In the genomic region with DNA sequence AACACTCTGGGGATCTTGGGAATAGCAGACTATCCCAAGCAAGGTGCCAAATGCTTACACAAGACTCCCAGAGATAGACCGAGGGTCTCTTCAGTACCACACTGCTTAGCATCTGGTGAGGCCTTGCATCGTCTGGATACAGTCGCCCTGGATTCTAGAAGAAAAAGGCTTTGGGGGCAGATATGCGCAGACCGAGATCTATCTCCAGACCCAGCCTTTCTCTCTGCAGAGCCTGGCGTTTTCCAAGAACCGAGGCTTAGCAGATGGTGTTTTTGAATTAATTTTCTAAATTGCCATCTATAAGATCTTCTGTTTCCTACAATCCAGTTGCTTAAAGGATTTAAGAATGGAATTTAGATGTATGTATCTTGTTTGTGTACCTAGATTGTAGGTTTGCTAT, we compare ENCODE assay signal across 30 mouse cellular contexts.
A peak's percentile ranks its signal among the peaks of the same experiment; 100 is the strongest.
DNase-seq lines count a peak whose midpoint lies in the region; ATAC-seq and TF ChIP-seq lines count a peak whose summit lies in the region.
"Had no signal": no experiment of that assay in that cellular context is flagged by ENCODE, and none has a peak within 500 bp of the region (broad histone marks: within the 10 kb centered on the region; RNA-seq: fewer than 3 reads in every experiment).

No protein-coding gene starts in this region.

- no peak overlapping the region for H3K9ac ChIP-seq in forebrain, embryonic 14.5 days (ENCODE audit: low read length)
- no peak overlapping the region for H3K9ac ChIP-seq in forebrain, postnatal 0 days
- no peak overlapping the region for H3K9ac ChIP-seq in forebrain, embryonic 12.5 days
- H3K9ac ChIP-seq: embryonic facial prominence, embryonic 13.5 days; heart, embryonic 13.5 days; hindbrain, embryonic 14.5 days had no signal

- no peaks in the 10 kb centered on the region for H3K27me3 ChIP-seq in forebrain, embryonic 14.5 days (replicated peaks; ENCODE audit: control insufficient read depth, insufficient read depth, low read length)
- H3K27me3 ChIP-seq in forebrain, embryonic 10.5 days (ENCODE audit: poor library complexity, severe bottlenecking) = peaks cover 57% of the 10 kb centered on the region
- no peaks in the 10 kb centered on the region for H3K27me3 ChIP-seq in forebrain, postnatal 0 days (ENCODE audit: insufficient read depth, low read length)
- peaks cover 22% of the 10 kb centered on the region for H3K27me3 ChIP-seq in forebrain, embryonic 12.5 days
- H3K27me3 ChIP-seq: embryonic facial prominence, embryonic 13.5 days; heart, embryonic 13.5 days had no signal

- no peaks in the 10 kb centered on the region for H3K9me3 ChIP-seq in forebrain, embryonic 14.5 days (replicated peaks; ENCODE audit: control insufficient read depth, low read length)
- H3K9me3 ChIP-seq in forebrain, embryonic 10.5 days = no peaks in the 10 kb centered on the region
- H3K9me3 ChIP-seq in forebrain, postnatal 0 days (ENCODE audit: low read length) = no peaks in the 10 kb centered on the region
- H3K9me3 ChIP-seq in forebrain, embryonic 12.5 days = no peaks in the 10 kb centered on the region
- H3K9me3 ChIP-seq: embryonic facial prominence, embryonic 10.5 days; embryonic facial prominence, embryonic 13.5 days; heart, embryonic 13.5 days had no signal

- no peak overlapping the region for H3K4me3 ChIP-seq in forebrain, embryonic 14.5 days (ENCODE audit: low read depth, low read length)
- H3K4me3 ChIP-seq in forebrain, embryonic 10.5 days = no peak overlapping the region
- no peak overlapping the region for H3K4me3 ChIP-seq in forebrain, postnatal 0 days (ENCODE audit: low read depth, low read length)
- no peak overlapping the region for H3K4me3 ChIP-seq in forebrain, embryonic 12.5 days (replicated peaks)
- H3K4me3 ChIP-seq in left cerebral cortex, adult 2 months = no peak overlapping the region
- no peak overlapping the region for H3K4me3 ChIP-seq in cortical plate, adult 2 months (ENCODE audit: insufficient read depth, low read length)
- H3K4me3 ChIP-seq: embryonic facial prominence, embryonic 10.5 days; embryonic facial prominence, embryonic 13.5 days; erythroblast, embryonic 14.5 days; heart, embryonic 13.5 days had no signal

- H3K36me3 ChIP-seq in forebrain, embryonic 14.5 days (ENCODE audit: control insufficient read depth, insufficient read depth, low read length) = no peaks in the 10 kb centered on the region
- H3K36me3 ChIP-seq in forebrain, embryonic 10.5 days (replicated peaks) = no peaks in the 10 kb centered on the region
- no peaks in the 10 kb centered on the region for H3K36me3 ChIP-seq in forebrain, postnatal 0 days (ENCODE audit: insufficient read depth)
- no peaks in the 10 kb centered on the region for H3K36me3 ChIP-seq in forebrain, embryonic 12.5 days (replicated peaks)
- H3K36me3 ChIP-seq: embryonic facial prominence, embryonic 10.5 days; embryonic facial prominence, embryonic 13.5 days; heart, embryonic 13.5 days had no signal

- H3K27ac ChIP-seq in forebrain, embryonic 14.5 days (ENCODE audit: low read depth, low read length) = no peak overlapping the region
- H3K27ac ChIP-seq in forebrain, embryonic 10.5 days = no peak overlapping the region
- no peak overlapping the region for H3K27ac ChIP-seq in forebrain, postnatal 0 days (ENCODE audit: low read depth, low read length)
- no peak overlapping the region for H3K27ac ChIP-seq in forebrain, embryonic 12.5 days
- H3K27ac ChIP-seq in left cerebral cortex, adult 2 months = peak overlapping the region; percentile 50
- H3K27ac ChIP-seq in cortical plate, adult 2 months (ENCODE audit: insufficient read depth, low read length) = peak overlapping the region; percentile 22; the same call in 1 of the 2 replicates
- H3K27ac ChIP-seq: embryonic facial prominence, embryonic 10.5 days; embryonic facial prominence, embryonic 13.5 days; heart, embryonic 13.5 days; hindbrain, embryonic 14.5 days; hindbrain, postnatal 0 days had no signal

- intact Hi-C loops in left cerebral cortex, adult 2 months (cut with DNase I) = loop anchor here (5.0 kb wide), 1 partner anchor 146 kb away; no protein-coding TSS in a partner anchor
- intact Hi-C loops in left cerebral cortex, postnatal 4 days (cut with DNase I) = loop anchor here (10.0 kb wide), 1 partner anchor 251 kb away; no protein-coding TSS in a partner anchor

- ATAC-seq in forebrain, embryonic 14.5 days = no peak
- ATAC-seq in forebrain, postnatal 0 days = peak; percentile 51; the same call in 1 of the 2 replicates
- no peak for ATAC-seq in forebrain, embryonic 12.5 days (ENCODE audit: low FRiP score)
- ATAC-seq: activated CD4-positive, CD25-positive, alpha-beta regulatory T cell, adult 4 months; hindbrain, postnatal 0 days; inflammation-experienced regulatory T-cells, adult 6 months; intestine, embryonic 16.5 days had no signal

- H3K4me1 ChIP-seq in forebrain, embryonic 14.5 days (ENCODE audit: control insufficient read depth, insufficient read depth, low read length) = peaks cover 13% of the 10 kb centered on the region
- H3K4me1 ChIP-seq in forebrain, embryonic 10.5 days = peaks cover 36% of the 10 kb centered on the region
- peaks cover 10% of the 10 kb centered on the region; the same call in 1 of the 2 replicates for H3K4me1 ChIP-seq in forebrain, postnatal 0 days (ENCODE audit: insufficient read depth)
- peaks cover 32% of the 10 kb centered on the region for H3K4me1 ChIP-seq in forebrain, embryonic 12.5 days
- H3K4me1 ChIP-seq in cortical plate, adult 2 months (ENCODE audit: control insufficient read depth, insufficient read depth, low read length) = peaks cover 8% of the 10 kb centered on the region
- H3K4me1 ChIP-seq: embryonic facial prominence, embryonic 13.5 days had no signal

- TF ChIP-seq POLR2A in cortical plate, adult 2 months (IDR thresholded peaks at IDR 0.05; ENCODE audit: extremely low read depth, insufficient read depth, low read length) = no peak

- TF ChIP-seq CTCF in forebrain, postnatal 0 days (IDR thresholded peaks at IDR 0.05; ENCODE audit: low read depth) = no peak
- no peak for TF ChIP-seq CTCF in left cerebral cortex, adult 2 months (IDR thresholded peaks at IDR 0.05)
- no peak for TF ChIP-seq CTCF in cortical plate, adult 2 months (IDR thresholded peaks at IDR 0.05; ENCODE audit: extremely low read depth, insufficient read depth, low read length)

- 69% methylated on average over 7 of the region's 7 CpGs for WGBS in forebrain, embryonic 14.5 days
- WGBS in forebrain, embryonic 10.5 days = 94% methylated on average over 7 of the region's 7 CpGs
- WGBS in forebrain, postnatal 0 days = 66% methylated on average over 7 of the region's 7 CpGs
- WGBS in forebrain, embryonic 12.5 days = 88% methylated on average over 7 of the region's 7 CpGs

- H3K4me2 ChIP-seq in forebrain, embryonic 14.5 days (ENCODE audit: low read length) = no peak overlapping the region
- H3K4me2 ChIP-seq in forebrain, postnatal 0 days (ENCODE audit: low read depth) = no peak overlapping the region
- no peak overlapping the region for H3K4me2 ChIP-seq in forebrain, embryonic 12.5 days
- H3K4me2 ChIP-seq: embryonic facial prominence, embryonic 13.5 days; heart, embryonic 13.5 days; hindbrain, embryonic 14.5 days had no signal

- peak; percentile 27 for DNase-seq in forebrain, embryonic 14.5 days (ENCODE audit: low spot score)
- DNase-seq in forebrain, embryonic 10.5 days (ENCODE audit: extremely low spot score, low spot score) = no peak
- peak; percentile 54 for DNase-seq in forebrain, postnatal 0 days
- no peak for DNase-seq in left cerebral cortex, adult 2 months (ENCODE audit: extremely low spot score in 1 of 2, low spot score in 2 of 2)
- no peak for DNase-seq in left cerebral cortex, postnatal 4 days
- no peak for DNase-seq in neural tube, embryonic 10.5 days (ENCODE audit: extremely low spot score, low spot score)
- DNase-seq: adrenal gland, adult 8-10 months; adrenal gland, postnatal 25 days; cerebellum, adult 11 months; cerebellum, adult 2 months; cerebellum, adult 9-11 months; cerebellum, postnatal 25 days; embryo, embryonic 11 days; gastrocnemius, postnatal 10 days; gastrocnemius, postnatal 36 days; heart, adult 18-20 months; heart, postnatal 14 days; heart, postnatal 4 days; kidney, adult 18-20 months had no signal

Comparison
In these comparisons a context has a peak if more than half of its experiments do, and no peak if none do; other contexts are left out.
1. DNase-seq: peak in forebrain, embryonic 14.5 days (single experiment) and forebrain, postnatal 0 days (single experiment); none in forebrain, embryonic 10.5 days (single experiment), left cerebral cortex, adult 2 months (0 of 2), left cerebral cortex, postnatal 4 days (single experiment) and neural tube, embryonic 10.5 days (single experiment).
2. H3K27ac ChIP-seq: peak in left cerebral cortex, adult 2 months (single experiment) and cortical plate, adult 2 months (single experiment); none in forebrain, embryonic 14.5 days (single experiment), forebrain, embryonic 10.5 days (single experiment), forebrain, postnatal 0 days (single experiment) and forebrain, embryonic 12.5 days (single experiment).